ENCODE assay signal across 1 mouse cellular context in genomic region chr9:72661895-72662661, GRCm38 (mm10).
TF ChIP-seq lines count a peak whose summit lies in the region.

TSS of gene Nedd4 (plus strand) at chr9:72662346.

TF ChIP-seq in MEL, 35 proteins besides CTCF, POLR2A, EP300 and RAD21 (continued from another document):
- no peak for TF ChIP-seq RCOR1 (IDR thresholded peaks at IDR 0.05; ENCODE audit: low read depth, low read length)
- TF ChIP-seq TBP (IDR thresholded peaks at IDR 0.05; ENCODE audit: low read depth, low read length) = 0 out of 2 replicates have a peak, but pooled peaks have one; percentile 24
- no peak for TF ChIP-seq BHLHE40 (IDR thresholded peaks at IDR 0.05; ENCODE audit: borderline replicate concordance, low read depth, low read length)
- peak; percentile 90 for TF ChIP-seq NRF1 (IDR thresholded peaks at IDR 0.05; ENCODE audit: insufficient read depth, low read depth, low read length, poor library complexity, severe bottlenecking)
